Mouse (Mus musculus) bone marrow, adult 2 months (tissue): Measurements from ENCODE around the gene Palmd. TPM values are rescaled to one million over a fixed set of nuclear protein-coding genes. Genes with fewer than 3 reads are reported as not detected.

ENCODE experiments used
- H3K27ac ChIP-seq: fragments of 200-500 bp; 2 replicates; pipeline ENCODE4 v1.5.1; 2012; ENCODE audit warnings: low read depth, mild to moderate bottlenecking, control low read depth, inconsistent platforms, low read length; ENCODE audit not compliant: control insufficient read depth, poor library complexity, insufficient read depth
- H3K4me1 ChIP-seq: fragments of 200-500 bp; 2 replicates; pipeline ENCODE4 v1.6.1; 2011; ENCODE audit warnings: low read length; ENCODE audit not compliant: control insufficient read depth, insufficient read depth
- H3K4me3 ChIP-seq: fragments of 200-500 bp; replicated peaks from 2 replicates; pipeline ENCODE3; 2011; ENCODE audit warnings: mild to moderate bottlenecking, low read depth, low read length, control low read depth; ENCODE audit not compliant: control insufficient read depth
- CTCF ChIP-seq: fragments of 200-500 bp; IDR thresholded peaks from 2 replicates; pipeline ENCODE4 v1.5.1; 2011; ENCODE audit warnings: low read length, control low read depth; ENCODE audit not compliant: control insufficient read depth, insufficient read depth
- POLR2A ChIP-seq: fragments of 200-500 bp; IDR thresholded peaks from 2 replicates; pipeline ENCODE4 v1.6.1; 2011; ENCODE audit warnings: low read depth, mild to moderate bottlenecking, control low read depth, low read length, borderline replicate concordance; ENCODE audit not compliant: control insufficient read depth
- WGBS: fragments of 180-500 bp; shearing (Covaris S2); methylation state at CpG from one replicate; pipeline ENCODE4 v1.1.7; 2018; 5-methylcytosine and 5-hydroxymethylcytosine counted together
- polyA plus RNA-seq: library from polyadenylated mRNA; stranded (reverse); fragments of >200 nt; gene quantifications from 2 replicates; pipeline ENCODE4 v1.2.4, GENCODE M21; 2011; ENCODE audit warnings: low replicate concordance; ENCODE audit not compliant: missing spikeins, insufficient read depth, insufficient read length

Palmd gene
- polyA plus RNA-seq, 1 experiment = 1.6 TPM

GRCm38 (mm10) chr3:116953366-116953765 is 15.4 kb downstream of the Palmd start:
- WGBS = 69% methylated on average over 6 of the region's 6 CpGs
- Histone ChIP-seq H3K4me3 (no peak overlapping the region), H3K27ac (no peak overlapping the region), H3K4me1 (no peaks in the 10 kb centered on the region; the same call in 1 of the 2 replicates)
- TF ChIP-seq CTCF (no peak), POLR2A (no peak)

DNA sequence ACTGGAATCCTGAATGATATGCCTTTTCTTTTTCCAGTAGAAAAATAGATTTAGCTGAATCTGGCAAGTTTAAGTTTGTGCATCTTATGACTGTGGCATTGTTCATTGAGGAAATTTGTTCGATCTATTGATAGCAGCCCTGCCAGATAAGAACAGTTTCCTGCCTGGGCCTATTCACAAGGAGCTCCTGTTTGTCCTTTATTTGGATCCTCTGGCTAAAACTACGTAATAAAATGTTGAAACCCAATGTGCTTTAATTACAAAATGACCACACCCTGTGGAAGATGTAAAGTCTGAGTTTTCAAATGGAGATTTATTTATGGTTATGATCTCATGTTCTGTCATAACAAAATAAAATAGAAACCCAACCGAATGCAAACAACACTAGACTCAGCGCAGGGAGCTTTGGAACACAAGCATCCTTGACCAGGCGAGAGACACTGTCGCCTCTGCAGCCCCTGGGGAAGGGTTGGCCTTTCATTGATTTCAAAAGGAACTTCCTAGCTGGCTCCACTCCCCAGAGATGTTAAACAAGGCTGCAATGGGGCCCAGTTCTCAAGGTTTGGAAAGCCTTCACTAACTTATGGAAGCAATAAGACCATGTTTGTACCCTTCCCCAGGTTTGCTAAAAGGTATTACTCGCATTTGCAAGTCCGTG is 16.4 kb downstream of the Palmd start:
- Histone ChIP-seq H3K27ac (no peak overlapping the region), H3K4me1 (no peaks in the 10 kb centered on the region; the same call in 1 of the 2 replicates), H3K4me3 (no peak overlapping the region)
- TF ChIP-seq CTCF = no peak
- TF ChIP-seq POLR2A = no peak
- 82% methylated on average over 8 of the region's 8 CpGs for WGBS

- Histone ChIP-seq H3K4me3 (no peak overlapping the region), H3K4me1 (no peaks in the 10 kb centered on the region; the same call in 1 of the 2 replicates), H3K27ac (no peak overlapping the region)
- TF ChIP-seq POLR2A = no peak
- TF ChIP-seq CTCF = no peak
- WGBS = 84% methylated on average over 3 of the region's 3 CpGs
These were observed 17.3 kb downstream of the Palmd start for GRCm38 (mm10) chr3:116951489-116951888.

GRCm38 (mm10) chr3:116950665-116951115 is 18.1 kb downstream of the Palmd start:
- TF ChIP-seq POLR2A = no peak
- TF ChIP-seq CTCF = no peak
- Histone ChIP-seq H3K27ac (no peak overlapping the region), H3K4me1 (no peaks in the 10 kb centered on the region; the same call in 1 of the 2 replicates), H3K4me3 (no peak overlapping the region)
- WGBS = 56% methylated on average over 6 of the region's 6 CpGs

- TF ChIP-seq CTCF (no peak), POLR2A (no peak)
- WGBS = 73% methylated on average over 4 of the region's 4 CpGs
- H3K4me1 ChIP-seq = no peaks in the 10 kb centered on the region; the same call in 1 of the 2 replicates
- no peak overlapping the region for H3K27ac ChIP-seq
- no peak overlapping the region for H3K4me3 ChIP-seq
These were observed 22.3 kb downstream of the Palmd start for GRCm38 (mm10) chr3:116946476-116946875.

- H3K4me1 ChIP-seq = no peaks in the 10 kb centered on the region
- TF ChIP-seq POLR2A = no peak
- no peak for TF ChIP-seq CTCF
- WGBS = 80% methylated on average over 4 of the region's 4 CpGs
- H3K4me3 ChIP-seq = no peak overlapping the region
- no peak overlapping the region for H3K27ac ChIP-seq
These were observed 25.4 kb downstream of the Palmd start for GRCm38 (mm10) chr3:116943422-116943821.

- 79% methylated on average over 6 of the region's 6 CpGs for WGBS
- Histone ChIP-seq H3K27ac (no peak overlapping the region), H3K4me1 (no peaks in the 10 kb centered on the region), H3K4me3 (no peak overlapping the region)
- no peak for TF ChIP-seq POLR2A
- TF ChIP-seq CTCF = no peak
These were observed 26.0 kb downstream of the Palmd start for GRCm38 (mm10) chr3:116942751-116943150.

DNA sequence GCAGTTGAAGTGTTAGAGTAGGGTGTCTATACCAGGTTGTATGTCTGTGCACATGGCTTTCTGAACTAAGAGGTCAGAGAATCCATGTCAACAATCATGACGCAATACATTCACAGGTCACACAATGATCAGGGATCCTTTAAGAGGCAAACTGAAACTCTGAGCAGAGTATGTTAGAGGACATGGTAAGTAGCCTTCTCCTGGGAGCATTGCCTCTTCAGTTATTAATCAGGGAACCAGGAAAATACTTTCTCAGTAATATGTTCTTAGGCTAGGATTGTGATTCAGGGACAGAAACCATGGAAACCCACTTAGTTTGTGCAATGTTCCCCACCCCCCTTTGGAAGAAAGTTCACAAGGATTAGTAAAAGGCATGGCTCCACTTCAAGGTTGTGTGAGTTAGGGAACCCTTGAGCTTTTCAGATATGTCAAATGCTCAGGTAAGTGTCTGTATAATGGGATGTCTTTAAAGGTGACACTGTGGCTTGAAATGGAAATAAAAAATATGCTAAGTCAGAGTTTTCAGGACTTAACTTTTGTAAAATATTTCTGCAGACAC is 27.1 kb downstream of the Palmd start:
- Histone ChIP-seq H3K27ac (no peak overlapping the region), H3K4me3 (no peak overlapping the region), H3K4me1 (no peaks in the 10 kb centered on the region)
- TF ChIP-seq POLR2A (no peak), CTCF (no peak)
- whole genome bisulfite sequencing = 83% methylated on average over 1 of the region's 1 CpGs
